Mouse (Mus musculus): ENCODE results near the gene Rassf1.

Gene Rassf1

DNA sequence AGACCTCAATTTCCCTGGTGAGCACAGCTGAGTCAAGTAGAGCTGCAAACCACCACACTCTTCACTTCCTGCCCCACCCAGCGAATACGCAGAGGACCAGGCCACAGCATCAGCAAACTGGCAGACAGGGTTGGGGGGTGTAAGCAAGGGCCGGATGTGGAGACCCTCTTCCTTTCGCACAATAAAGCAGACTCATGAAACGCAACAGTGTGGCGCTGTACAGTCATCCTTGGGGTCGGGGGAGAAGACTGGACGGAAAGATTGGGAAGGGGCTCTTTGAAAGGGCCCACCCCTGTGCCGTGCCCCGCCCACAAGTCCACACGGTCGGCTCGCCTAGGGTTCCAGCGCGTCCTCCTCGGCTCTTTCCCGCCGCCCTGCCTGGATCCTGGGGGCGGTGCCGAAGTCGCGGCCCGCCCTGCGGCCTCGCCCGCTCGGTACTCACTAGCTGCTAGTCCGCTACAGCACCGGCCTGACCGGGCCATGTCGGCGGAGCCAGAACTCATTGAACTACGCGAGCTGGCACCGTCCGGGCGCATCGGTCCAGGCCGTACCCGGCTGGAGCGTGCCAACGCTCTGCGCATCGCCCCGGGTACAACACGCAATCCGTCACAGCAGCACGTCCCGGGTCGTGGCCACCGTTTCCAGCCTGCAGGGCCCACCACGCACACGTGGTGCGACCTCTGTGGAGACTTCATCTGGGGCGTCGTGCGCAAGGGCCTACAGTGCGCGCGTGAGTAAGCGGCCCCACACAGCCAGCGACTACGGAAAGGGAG, at the start of gene Rassf1:
Gene Rassf1, plus strand, starts transcription at position 439 of the 773 bp plus-strand sequence.
- peak; percentile 64 for DNase-seq (ENCODE audit: low spot score)

DNA sequence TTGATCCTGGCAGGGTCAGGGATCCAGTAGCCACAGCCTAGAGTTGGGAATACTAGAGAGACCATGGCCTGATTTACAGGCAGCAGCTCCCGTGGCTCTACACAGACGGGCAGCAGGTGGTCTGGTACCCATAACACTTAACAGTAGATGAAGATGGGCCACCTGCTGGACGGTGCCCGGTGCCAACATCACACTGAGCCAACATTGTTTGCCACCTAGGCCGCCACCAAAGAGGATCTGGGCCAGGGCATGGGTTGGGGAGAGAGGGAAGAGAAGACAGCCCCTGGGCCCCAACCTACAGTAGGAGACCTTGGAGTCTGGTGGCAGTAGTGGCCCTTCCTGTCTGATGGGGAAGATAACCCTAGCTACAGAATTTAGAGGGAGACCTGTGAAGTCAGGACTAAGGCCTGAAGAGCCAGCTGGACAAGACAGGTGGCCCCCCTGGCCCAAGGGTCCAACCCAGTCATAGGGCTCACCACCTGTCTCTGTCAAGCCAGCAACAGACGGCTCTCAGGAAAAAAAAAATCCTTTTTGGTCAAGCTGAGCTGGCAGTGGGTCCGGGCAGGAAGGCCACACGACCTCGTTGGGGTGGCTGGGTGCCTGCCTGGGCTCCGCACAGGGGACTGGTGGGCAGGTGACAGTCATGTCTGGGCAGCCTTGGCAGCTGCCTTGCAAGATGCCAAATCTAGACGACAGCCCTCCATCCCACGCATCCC, 49.1 kb upstream of the Rassf1 start:
- DNase-seq (ENCODE audit: low spot score): no peak

DNA sequence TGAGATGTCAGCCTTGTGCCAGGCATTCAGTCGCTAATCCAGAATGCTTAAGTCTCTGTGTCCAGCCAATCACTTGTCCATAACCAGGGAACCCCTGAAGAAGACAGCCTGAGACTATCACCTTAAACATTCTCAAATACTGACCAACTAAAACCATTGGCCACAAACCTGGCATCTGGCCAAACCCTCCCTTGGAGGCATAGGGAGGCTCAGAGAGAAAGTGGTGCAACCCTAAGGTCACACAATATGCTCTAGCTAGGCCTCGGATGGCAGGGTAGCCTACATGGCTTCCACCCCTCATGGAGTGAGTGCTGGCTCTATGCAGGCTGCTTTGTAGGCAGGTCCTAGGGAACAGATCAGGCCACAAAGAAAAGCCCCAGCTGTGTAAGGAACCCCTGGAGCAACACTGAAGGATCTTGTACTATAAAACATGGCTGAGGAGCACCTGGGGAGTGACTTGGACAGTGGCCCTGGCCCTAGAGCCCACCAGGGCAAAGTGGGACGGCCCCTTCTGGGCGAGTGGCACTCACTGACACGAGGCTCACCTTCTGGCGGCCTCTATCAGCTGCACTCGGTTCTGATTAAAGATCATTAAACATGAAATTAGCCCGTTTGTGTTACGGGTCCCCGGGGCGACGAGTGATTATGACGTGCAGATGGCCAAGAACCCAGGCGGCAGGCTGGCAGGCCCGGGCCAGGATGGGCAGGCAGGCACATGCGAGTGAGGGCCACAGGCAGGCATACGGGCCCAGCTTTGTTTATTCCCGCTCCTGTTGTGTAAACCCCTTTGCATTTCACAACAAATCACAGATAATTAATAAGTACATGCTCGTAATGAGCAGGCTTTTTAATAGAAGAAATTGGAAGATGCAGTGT, 46.5 kb upstream of the Rassf1 start:
- no peak for DNase-seq (ENCODE audit: low spot score)

DNA sequence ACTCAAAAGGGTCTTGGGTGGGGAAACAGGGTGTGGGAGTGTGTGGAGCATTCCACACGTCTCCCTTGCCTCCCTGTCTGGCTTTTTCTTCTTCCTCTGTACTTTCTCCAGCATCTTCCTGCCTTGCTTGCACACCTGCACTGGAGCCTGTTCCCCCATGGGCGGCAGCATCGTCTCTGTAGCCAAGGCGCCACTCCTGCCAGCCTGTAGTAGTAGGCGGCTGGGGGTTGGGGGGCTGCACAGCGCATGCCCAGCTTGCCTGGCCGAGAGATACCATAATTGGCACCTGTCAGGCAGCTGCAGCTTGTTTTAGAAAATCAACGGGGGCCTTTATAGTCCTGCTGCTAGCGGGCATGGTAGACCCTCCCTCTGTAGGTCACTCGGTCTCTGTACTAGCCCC, 43.1 kb upstream of the Rassf1 start:
- DNase-seq (ENCODE audit: low spot score): no peak

DNA sequence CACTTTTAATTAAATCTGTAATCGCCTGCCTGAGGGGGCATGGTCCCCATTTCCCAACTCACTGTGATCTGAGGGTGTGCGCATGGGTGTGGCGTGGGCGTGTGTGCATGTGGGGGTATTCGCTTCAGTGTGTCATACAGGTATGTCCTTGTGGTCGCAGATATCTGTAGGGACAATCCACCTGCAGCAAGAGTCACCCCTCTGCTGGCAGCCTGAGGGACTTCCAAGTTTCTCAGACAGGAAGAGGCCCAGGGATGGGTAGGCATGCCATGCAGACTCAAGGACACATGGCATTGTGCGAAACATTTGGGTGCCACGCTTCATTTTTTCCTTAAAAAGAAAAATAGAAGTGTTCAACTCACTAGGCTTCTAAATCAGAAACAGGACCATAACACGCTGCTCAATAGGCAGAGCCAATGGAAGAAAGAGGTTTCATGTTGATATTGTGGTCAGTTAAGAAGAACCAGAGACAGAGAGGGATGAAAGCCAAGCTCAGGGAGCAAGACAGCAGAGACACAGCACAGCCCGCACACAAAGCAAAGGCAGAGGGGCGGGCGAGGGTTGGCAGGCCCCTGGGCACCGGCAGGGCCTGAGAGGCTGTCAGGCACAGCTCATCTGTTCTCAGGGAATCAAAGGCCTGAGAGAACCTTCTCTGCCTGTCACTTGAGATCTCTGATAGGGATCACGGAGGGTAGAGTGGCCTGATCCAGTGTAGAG, 40.8 kb upstream of the Rassf1 start:
- DNase-seq (ENCODE audit: low spot score): no peak

DNA sequence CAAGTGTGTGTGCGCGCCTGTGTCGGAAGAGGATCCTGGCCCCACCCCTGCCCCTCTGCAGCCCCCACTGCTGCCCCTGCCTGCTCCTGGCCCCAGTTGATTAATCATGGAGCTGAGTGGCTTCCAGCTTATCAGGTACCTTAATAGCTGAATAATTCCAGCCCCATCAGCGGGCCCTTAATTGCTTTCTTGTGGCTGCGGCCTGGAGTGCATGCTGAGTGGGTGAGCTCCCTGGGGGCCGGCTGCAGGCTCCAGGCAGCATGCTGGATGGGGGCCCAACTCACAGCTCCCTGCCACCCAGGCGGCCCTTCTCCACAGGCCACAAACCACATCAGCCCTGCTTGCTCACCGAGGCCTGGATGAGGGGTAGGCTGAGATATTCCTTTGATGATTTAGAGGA, 39.9 kb upstream of the Rassf1 start:
- no peak for DNase-seq (ENCODE audit: low spot score)

DNA sequence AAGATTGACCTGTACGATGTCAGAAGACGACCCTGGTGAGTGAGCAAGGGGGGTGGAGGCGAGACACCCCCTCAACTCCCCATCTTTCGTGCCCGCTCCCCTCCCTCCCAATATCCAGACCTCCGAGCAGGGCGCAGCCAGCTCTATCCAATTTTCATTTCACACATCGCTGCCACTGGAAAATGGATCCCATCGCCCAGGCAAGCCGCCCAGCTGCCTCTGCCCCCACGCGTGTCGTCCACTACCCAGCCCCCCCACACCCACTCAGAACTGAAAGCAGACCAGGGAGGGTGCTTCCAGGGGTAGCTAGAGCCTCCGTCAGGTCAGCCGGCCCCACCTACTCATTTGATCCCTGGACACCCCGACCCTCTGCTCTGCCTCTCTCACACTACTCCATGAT, 39.0 kb upstream of the Rassf1 start:
- no peak for DNase-seq (ENCODE audit: low spot score)

DNA sequence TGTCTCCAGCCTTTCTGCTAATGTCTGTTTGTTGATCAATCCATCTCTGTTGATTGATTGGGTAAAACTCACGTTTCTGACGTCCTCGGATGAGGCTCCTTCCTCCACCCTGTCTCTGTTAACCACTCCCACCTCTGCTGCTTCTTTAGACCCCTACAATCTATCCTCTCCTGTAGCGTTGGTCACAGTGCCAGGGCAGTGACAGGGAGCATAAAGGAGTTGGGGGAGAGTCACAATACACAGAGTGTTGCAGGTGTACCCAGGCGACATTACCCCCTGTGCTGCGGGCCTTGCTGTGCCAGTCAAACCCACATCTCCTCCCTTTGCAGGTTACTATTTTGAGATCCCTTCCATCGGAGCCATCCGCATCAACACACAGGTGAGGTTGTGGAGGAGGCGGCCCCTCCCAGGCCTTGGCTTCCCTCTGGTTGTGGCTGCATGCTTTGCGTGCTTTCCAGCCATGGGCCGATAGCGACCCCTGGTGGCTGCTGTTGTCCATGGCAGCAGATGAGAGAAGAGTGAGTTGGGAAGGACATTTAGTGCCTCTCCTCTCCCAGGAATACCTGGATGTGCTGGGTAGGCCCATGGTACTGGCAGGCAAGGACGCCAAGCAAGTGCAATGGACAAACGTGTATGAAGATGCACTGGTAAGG, 36.9 kb upstream of the Rassf1 start:
- peak; percentile 58 for DNase-seq (ENCODE audit: low spot score)

DNA sequence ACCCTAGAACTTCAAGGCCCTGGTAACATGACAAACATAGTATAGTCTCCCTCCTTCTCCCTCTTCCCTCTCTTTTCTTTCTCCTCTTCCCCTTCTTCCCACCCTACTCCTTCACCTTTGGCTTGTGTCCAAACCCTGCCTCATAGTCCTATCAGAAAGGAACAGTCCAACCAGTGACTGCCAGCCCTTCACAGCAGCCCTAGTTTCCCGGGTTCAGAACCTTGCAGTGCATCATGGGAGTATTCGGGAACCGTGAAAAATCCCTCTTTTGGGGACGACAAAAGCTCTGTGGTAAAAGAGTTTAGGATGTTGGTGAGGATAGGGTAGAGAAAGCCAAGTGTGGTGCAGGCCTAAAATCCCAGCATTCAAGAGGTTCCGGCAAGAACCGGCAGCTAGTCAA, 31.0 kb upstream of the Rassf1 start:
- no peak for DNase-seq (ENCODE audit: low spot score)

DNA sequence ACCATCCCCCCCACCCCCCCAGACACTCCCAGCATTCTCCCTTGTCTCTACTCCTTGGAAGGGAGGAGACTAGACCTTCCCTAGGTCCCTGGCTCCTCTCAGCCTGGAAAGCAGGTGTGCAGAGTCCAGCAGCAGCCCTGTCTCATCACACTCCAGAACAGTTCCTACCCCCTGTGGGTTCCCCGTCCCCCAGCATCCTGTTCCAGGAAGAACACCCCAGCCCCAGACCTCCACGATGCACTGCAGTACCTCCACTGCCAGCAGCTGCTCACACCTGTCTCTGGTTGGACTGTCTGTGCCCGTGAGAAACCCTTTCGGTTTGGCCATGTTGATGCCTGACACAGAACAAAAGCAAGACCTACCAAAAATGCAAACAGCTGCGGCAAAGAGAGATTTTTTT, 30.2 kb upstream of the Rassf1 start:
- no peak for DNase-seq (ENCODE audit: low spot score)

DNA sequence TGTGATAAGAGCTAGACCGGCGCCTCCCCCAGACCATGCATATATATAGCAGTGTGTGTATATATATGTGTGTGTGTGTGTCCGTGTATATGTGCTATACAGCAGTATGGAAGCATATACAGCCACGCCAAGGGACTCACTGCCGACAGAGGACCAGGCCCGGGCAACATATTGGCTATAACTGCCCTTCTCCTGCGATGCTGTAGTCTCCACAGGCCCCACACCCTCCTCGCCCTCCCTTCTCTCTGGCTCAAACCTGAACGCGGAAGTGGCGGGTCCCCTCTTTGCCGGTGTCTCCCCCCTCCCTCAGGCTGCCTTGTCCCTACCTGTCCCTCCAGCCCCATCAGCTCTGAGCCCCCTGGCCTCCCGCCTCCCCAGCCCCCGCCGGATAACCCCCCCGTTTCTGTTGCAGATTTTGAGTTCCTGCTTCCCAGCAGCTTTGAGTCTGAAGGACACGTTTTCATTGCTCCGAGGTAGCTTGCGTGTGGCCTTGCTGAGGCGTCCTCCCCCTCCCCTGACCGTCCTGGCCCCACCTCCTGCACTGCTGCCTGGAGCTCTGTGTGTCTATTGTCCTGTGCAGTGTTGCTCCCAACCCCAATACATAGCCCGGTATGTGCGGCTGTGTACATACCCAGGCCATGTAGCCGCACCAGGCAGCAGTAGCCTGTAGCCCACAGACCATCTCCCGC, 29.5 kb upstream of the Rassf1 start:
- DNase-seq (ENCODE audit: low spot score): no peak

DNA sequence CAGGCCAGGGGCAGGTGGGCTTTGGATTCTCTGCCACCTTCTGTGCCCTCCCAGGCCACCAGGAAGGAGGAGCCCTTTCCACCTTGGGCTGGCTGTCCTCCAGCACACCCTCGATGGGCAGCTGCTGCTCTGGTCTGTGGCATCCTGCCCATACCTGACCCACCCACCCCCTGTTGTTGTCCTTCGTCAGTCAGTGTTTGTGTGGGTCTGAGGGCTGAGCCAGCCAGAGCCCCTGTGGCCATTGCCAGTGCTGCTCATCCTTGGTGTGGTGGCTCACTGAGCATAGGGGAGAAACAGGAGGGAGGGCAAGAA, 29.0 kb upstream of the Rassf1 start:
- no peak for DNase-seq (ENCODE audit: low spot score)

DNA sequence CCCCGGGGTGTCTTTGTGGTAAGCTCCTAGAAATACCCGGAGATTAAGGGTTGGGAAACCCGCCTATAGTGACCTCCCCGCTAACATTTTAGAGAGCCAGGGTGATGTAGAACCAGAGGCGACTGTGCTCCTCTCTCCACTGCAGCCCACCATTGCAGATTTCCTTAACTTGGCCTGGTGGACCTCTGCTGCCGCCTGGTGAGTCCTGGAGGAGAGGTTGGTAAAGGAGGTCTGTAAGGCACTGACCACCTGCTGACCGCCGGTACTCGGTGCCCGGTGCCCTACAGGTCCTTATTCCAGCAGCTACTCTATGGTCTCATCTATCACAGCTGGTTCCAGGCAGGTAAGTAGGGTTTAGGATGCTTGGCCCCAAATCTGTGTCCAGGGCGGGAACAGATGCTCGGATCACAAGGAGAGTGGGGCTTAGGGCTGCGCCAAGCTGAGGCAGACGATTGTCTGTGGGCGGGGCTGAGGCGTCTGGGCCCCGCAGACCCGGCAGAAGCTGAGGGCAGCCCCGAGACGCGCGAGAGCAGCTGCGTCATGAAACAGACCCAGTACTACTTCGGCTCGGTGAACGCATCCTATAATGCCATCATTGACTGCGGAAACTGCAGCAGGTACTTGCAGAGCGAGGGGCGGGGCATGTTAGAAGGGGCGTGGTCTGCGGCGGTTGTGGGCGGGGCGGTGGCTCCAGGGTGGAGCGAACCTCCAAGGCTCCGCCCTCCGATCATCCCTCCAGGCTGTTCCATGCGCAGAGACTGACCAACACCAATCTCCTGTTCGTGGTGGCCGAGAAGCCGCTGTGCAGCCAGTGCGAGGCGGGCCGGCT, 24.9 kb upstream of the Rassf1 start:
- DNase-seq (ENCODE audit: low spot score): peak; percentile 69

DNA sequence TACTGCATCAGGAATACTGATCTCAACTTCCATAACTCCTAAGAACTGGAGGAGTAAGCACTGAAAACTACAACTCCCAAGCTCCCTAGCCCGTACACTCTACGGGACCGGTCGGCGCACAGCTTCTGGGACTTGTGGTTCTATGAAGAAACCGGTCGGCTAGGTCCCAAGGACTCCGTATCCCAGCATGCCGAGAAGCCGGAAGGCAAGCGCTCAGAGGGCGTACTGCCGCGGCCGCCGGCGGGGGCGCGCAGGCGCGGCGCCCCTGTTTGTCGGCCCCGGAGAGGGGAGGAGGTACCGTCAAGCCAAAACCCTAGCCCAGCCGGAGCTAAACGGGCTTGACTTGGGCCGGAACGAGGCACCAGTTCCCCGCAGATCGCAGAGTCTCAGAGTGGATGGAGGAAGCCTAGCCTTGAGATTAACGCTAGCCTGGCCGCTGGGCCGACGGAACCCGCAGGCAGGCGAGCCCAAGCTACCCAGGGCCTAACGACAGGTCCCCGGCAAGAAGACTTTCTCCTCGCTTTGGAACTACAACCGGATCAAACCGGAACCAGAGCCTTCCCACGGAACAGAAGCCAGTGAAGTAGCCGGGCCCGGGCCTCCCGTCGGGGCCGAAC, 17.5 kb upstream of the Rassf1 start, which contains the start of gene Tmem115:
Gene Tmem115, plus strand, starts transcription at position 155 of the 617 bp plus-strand sequence.
- DNase-seq (ENCODE audit: low spot score): peak; percentile 78

DNA sequence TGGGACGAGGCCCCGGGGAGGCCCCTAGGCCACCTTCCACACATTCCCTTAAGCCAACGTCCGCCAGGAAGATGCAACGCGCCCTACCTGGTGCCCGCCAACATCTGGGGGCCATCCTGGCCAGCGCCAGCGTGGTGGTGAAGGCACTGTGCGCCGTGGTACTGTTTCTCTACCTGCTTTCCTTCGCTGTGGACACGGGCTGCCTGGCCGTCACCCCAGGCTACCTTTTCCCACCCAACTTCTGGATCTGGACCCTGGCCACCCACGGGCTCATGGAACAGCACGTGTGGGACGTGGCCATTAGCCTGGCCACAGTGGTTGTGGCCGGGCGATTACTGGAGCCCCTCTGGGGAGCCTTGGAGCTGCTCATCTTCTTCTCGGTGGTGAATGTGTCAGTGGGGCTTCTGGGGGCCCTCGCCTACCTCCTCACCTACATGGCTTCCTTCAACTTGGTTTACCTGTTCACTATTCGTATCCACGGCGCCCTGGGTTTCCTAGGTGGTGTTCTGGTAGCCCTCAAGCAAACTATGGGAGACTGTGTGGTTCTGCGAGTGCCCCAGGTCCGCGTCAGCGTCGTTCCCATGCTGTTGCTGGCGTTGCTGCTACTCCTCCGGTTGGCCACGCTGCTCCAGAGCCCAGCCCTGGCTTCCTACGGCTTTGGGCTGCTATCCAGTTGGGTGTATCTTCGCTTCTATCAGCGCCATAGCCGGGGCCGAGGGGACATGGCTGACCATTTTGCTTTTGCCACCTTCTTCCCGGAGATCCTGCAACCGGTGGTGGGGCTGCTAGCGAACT, 16.8 kb upstream of the Rassf1 start:
- DNase-seq (ENCODE audit: low spot score): peak; percentile 24

DNA sequence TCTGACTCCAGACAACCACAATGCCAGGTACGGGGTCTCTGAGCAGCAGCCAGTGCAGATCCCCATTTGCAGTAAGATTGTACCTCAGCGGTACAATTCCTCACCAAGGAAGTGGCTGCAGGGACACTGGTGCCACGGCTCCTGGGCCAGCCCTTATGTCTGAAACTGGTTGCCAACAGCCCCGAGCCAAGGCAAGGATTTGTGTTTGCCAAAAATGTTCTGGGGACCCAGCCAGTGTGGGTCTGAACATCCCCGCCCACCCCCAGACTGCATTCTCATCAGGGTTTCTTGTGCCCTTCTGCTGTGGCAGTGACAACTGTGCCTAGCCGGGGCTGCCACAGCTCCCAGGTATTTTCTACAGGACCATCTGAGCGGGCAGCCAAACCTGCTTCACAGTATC, 13.1 kb upstream of the Rassf1 start:
- no peak for DNase-seq (ENCODE audit: low spot score)

DNA sequence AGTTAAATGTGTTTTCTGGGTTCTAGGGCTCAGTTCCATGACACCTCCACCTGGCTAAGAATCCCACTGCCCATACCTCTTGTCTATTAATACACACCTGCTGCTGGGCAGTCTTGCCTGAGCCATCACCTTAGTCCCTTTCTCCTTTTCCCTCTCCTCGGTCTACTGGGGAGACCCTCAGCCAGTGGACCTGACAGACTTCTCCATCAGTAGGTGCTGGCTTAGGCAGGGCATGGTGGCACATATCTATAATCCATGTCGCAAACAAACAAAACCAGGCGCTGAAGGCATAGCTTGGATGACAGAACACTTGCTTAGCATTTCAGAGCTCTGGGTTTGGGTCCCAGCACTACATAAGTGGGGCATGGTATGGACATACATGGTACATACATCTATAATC, 12.6 kb upstream of the Rassf1 start:
- no peak for DNase-seq (ENCODE audit: low spot score)

DNA sequence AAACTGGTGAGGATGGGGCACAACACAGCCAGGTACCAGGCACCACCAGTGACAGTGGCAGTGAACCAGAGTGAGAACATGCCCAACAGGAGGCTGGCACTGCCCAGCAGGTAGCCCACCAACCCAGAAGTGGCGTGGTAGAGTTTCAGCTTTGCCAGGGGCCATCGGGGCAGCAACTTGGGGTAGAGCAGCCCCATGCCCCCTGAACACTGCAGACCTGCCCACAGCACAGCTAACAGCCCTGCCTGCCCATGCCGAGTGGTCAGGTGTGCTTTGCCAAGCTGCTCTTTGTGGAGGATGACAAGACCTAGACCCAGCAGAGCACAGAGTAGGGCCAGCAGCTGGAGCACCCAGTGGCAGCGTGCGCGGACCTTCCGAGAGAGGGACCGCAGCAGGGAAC, 11.4 kb upstream of the Rassf1 start:
- DNase-seq (ENCODE audit: low spot score): no peak

DNA sequence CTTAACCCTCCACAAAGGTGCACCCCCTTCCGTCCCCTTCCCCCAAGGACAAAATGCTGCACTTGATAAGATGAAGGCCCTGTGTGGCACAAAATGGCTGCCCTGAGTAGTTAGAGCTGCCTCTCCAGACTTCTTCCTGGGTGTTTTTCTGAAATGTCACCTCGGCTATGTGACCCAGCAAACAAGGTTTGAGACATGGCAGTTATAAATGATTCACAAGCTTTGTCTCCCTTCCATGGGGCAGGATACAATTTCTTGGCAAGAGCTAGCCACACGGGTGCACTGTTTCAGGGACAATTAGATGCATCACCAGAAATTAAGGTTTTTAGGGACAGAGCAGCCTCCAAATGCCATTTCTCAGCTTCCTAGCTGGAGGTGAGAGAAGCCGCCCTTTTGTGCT, 10.9 kb upstream of the Rassf1 start:
- no peak for DNase-seq (ENCODE audit: low spot score)
